Mouse (Mus musculus) megakaryocyte, embryonic 14.5 days (primary cell): ENCODE measurements at regions not wholly inside any gene's neighbourhood (a gene's known extent, or its start where the extent isn't known, plus 50 kb on each side); places are given as distances from the start of the nearest gene placed in this dataset.

ENCODE experiments used
- FLI1 ChIP-seq: IDR thresholded peaks from 2 replicates; pipeline ENCODE4 v1.6.1; 2012; ENCODE audit warnings: low read length, inconsistent platforms, mixed read lengths
- GATA1 ChIP-seq: IDR thresholded peaks from 3 replicates; pipeline ENCODE4 v1.6.1; 2012; ENCODE audit warnings: mixed read lengths, low read length, inconsistent platforms, borderline replicate concordance

- TF ChIP-seq GATA1 (no peak), FLI1 (no peak)
Observed at GRCm38 (mm10) chr2:113930948-113931347, 82.5 kb downstream of the Gjd2 start.
